Mouse (Mus musculus) brain, embryonic 14.5 days (tissue): Measurements from ENCODE around the gene Tm4sf1.

Experiments used
- CTCF ChIP-seq: fragments of 200-500 bp; IDR thresholded peaks from 2 replicates; pipeline ENCODE4 v1.5.1; 2012; ENCODE audit warnings: inconsistent platforms, mild to moderate bottlenecking, moderate library complexity, borderline replicate concordance; ENCODE audit not compliant: insufficient read depth, insufficient read length; ENCODE audit errors: extremely low read depth
- POLR2A ChIP-seq: fragments of 200-500 bp; IDR thresholded peaks from 2 replicates; pipeline ENCODE4 v1.6.1; 2012; ENCODE audit warnings: mild to moderate bottlenecking, inconsistent platforms, borderline replicate concordance; ENCODE audit not compliant: poor library complexity, insufficient read depth, insufficient read length, severe bottlenecking; ENCODE audit errors: extremely low read depth

GRCm38 (mm10) chr3:57252551-57252950, 49.2 kb downstream of the Tm4sf1 start:
- TF ChIP-seq POLR2A (no peak), CTCF (no peak)
